Mouse (Mus musculus): ENCODE measurements around the gene Rgcc.
A peak's percentile ranks its signal among the peaks of the same experiment; 100 is the strongest.

Gene Rgcc

DNA sequence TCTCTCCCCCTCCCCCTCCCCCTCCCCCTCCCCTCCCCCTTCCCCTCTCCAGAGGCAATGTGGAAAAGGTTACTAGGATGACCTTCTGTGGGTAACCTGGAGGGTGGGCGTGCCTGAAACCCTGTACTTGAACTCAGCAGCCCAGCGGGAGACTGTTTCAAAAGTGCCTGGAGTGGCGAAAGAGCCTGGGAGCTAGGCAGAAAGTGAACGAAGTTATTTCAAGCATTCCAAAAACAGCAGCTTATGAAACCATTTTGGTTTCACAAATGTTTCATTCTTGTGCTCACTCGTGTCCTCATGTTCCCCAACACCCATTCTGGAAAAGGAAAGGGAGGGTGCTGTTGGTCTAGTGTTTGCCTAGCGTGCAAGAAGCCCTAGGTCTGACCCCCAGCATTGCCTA, 1.6 kb downstream of the Rgcc start:
- no peak for DNase-seq

DNA sequence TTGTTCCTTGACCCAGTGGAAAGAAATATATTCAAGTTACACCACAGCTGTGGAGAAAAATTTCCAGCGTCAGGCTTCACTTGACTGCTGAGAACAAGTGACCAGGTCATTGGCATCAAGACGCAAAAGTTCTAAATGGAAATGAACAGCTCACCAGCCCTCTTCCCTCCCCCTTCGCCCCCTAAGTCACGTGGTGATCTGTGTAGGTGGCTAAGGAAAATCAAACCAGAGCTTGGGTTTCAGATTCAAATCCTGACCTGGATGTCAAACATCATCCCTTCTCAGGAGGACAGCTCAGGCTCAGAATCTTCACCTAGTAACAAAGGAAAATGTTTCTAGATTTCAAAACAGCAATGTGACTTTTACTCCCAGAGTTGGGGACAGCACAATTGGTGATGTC, 2.2 kb downstream of the Rgcc start:
- DNase-seq, result no peak

DNA sequence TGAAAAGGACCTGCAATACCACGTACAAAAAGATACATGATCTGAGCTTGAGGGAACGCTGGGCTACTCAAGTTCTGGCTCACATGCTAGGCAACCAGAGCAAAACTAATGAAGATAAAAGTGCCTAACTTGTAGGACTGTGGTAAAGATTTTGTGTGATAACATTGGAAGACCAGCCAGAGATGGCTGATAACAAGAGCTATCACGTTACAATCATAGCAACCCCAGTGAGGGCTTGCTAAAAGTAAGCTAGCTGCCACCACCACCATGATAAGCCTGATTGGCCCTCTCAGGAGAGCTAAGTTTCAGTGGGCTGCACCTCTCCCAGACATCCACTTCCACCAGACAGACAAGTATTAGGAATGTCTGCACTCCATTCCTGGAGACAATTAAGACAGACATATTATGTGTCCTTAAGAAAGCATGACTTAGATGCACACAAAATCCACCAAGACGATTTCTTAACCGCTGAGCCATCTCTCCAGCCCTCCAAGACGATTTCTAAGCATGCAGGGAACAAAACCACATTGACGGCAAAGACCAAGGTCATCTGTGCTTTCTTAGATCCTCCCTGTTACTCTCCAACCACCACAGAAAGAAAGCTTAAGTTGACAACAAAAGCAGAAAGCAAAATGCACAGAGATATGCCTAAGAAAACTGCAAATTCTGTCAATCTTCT, 3.0 kb downstream of the Rgcc start:
- no peak for DNase-seq

DNA sequence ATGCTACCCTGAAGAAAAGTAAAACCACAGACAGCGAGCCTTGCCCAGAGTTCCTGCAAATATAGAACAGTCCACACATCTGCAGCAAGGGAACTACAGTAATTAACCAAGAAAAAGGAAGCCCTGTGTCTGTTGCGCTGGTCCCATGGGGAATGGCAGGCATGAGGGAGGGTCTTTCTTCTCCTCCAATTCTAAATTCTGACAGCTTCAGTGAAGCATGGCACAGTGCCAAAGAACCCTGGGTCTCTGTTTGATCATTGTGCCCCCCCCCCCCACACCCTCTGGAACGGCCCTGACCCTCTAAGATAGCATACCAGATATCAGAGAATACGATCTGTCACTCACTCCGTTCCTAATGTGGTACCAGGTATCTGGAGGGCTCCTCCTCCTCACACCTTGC, 4.6 kb downstream of the Rgcc start:
- DNase-seq, result no peak

DNA sequence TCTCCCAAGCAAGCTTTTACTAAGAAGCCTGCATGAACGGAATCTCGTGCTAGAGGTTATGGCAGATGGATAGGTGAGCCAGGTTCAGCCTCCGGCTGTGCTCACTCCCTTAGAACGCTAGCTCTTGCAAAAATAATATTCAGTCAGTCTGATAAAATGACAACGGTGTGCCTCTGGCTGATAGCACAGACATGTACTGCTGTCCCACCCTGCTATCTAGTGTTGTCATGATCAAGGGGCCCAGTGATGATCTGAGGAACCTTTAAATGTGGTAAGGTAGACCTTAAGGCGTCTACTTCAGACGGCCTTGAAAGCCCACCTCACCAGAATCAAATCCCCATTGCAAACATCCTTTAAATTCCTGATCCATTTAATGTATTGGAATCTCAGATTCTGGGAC, 5.2 kb downstream of the Rgcc start:
- DNase-seq, result no peak

DNA sequence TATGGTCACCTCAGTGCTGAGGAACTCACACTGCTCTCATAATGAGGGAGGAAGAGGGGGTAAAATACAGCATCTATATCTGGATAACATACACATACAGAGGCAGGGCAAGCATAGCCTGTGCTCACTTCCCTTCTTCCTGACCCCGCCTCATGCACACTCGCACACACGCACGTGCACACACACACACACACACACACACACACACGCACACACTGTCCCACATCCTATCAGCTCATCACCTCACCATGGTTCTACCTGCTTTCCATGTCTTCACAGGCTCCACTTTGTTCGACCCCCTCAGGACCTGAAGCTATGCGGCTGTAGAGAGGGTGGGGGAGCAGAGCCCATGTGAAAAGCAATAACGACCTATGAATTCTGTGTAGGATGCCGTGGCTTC, 5.9 kb downstream of the Rgcc start:
- DNase-seq, result no peak

DNA sequence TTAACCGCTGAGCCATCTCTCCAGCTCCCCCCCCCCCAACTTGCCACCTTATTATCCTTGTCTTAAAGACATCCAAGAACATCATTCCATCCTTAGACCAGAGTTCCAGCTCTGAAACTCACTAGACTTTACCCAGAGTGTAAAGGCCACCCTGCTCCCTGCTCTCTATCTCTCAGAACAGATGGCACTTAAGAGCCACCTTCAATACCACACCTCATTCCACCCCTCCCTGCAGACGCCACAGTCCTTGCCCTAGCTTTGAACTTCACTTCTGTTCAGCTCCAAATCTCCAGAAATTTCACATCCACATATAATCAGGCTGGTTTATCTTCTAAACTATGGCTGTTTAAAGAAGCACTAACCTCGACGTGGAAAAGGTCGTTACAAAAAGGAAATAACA, 6.5 kb downstream of the Rgcc start:
- DNase-seq, result no peak

DNA sequence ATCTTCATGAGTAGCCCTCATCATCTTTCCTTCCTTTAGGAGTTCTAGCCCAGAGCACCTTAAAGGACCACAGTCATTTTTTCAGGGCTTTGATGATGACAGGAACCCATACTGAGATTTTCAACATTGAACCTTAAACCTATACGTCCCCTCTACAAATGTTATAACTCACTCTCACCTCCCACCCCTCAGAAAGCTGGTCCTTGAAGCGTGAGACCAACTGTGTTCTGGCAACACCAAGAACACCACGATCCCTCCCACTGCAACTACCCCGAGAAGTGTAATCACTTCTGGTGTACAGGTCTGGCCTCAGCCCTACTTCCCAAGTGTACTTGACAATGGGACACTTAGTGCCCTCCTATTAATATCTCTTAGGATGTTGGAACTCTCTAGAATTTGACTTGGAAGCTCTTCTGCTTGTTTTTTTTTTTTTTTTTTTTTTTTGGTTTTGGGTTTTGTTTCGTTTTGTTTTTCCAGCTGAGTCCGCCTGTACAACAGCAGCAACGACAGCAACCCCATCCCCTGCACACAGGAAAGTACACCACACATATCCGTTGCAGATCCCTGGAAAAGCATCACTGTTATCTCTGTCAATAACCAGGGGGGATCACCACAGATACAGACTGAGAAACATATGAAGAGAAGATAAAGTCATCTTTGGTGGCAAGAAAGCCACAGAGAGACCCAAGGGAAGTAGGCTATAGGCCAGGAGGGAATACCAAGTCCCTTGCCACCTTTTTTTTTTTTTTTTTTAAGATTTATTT, 7.2 kb downstream of the Rgcc start:
- no peak for DNase-seq

DNA sequence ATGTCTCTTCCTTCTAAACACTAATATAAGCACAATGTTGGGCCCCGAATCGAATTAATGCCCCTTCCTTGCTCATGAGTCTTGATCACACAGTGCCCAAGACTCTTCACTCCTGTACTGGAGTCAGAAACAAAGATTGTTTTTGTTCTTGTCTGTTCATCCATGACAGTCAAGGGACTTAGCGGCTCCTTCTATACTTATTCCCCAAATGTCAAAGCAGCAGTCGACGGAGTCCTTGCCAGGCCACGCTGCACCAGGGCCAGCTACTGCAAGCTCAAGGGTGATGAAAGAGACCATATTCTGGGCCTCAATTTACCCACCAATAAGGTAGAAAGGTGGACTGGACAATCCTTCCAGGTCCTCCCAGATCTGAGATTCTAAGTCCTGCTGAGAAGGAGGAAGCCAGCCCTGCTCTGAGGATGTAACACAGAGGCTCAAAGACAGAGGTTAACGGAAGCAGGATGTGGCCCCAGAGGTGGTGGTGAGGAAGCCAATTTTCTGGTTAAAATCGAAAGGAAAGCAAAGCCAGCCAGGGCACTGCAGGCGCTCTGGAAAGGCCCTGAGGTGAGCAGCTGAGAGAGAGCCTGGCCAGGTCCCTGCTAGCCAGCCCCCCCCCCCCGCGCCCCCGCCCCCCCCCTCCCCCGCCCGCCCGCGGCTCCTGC, 8.2 kb downstream of the Rgcc start:
- peak; percentile 84 for DNase-seq

DNA sequence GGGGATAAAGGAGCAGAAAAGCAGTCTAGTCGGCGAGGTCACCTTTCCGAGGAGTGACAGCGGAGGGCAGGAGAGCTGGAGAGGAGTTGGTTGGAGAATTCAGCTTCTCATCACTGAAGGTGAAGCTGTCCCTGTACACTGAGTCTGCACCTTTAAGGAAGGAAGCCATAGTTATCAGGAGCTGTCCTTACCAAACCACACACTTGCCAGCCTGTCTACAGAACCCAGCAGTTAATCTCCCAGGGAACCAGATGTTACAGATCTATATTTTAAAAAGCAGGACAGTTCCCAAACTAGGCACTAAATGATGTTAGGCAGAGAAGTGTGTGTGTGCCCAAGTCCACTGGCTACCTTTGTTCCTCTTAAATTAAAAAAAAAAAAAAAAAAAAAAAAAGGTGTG, 9.8 kb downstream of the Rgcc start:
- no peak for DNase-seq

DNA sequence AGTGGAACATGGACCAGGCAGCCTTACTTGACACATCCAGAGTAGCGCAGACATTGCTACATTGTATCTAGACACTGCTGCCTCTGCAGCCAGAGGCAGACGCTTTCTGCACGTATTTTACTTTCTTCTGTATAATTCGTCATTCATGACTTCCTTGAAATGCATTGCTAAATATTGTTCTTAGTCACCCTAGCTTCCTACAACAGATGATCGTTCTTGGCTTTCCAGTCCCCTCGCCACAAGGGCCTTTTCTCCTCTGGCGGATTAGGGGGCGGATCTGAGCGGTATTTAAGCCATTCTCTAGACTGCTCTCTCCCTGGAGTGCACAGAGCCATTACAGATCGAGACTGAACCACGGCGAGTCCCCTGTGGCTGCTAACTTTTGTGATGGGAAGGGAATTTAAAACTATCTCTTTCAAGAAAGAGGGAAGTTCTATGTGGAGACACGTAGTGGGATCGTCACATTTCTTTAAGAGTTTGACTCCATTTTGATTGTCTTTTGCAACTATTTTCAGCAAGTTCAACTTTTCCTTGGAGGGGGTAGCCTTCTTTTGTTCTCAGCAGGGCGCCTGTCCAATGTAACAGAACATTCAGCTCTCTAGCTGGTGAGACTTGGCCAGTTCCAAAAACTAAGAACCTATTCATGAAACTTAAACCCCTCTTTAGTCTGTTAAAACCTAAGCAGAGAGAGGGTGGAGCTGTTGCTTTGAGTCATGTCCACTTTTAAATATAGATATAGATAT, 10.6 kb downstream of the Rgcc start:
- DNase-seq, result no peak

DNA sequence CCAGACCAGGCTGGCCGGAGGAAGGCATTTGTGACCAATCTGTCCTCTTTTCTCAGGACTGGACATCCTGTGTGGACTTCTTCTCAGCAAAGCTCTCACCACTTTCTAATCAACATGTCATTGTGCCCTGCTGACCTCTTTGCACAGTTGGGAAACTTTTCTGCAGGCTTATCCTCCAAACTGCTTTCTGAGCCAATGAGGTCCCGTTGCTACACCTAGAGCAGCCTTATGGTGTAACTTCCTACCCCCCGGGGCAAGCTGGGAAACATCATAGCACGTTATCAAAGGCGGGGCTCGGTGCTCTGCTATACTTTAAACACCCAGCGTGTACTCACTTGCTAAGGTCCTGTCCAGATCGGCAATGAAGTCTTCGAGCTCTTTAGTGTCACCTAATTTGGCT, 11.5 kb downstream of the Rgcc start:
- peak; percentile 53 for DNase-seq

DNA sequence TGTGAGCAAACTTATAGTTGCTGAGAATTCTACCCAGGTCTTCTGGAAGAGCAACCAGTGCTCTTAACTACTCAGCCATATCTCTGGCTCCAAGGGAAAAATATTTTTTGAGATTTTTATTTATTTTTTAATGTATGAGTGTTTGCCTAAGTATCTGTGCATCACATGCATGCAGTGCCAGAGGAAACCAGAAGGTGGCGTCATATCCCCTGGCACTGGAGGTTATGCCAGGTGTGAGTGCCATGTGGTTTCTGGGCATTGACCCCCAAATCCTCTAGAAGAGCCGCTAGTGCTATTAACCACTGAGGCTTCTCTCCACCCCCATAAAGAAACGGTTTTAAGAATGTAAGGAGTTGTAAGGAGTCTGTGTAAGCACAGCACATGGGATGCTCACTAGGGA, 13.2 kb downstream of the Rgcc start:
- peak; percentile 83 for DNase-seq

DNA sequence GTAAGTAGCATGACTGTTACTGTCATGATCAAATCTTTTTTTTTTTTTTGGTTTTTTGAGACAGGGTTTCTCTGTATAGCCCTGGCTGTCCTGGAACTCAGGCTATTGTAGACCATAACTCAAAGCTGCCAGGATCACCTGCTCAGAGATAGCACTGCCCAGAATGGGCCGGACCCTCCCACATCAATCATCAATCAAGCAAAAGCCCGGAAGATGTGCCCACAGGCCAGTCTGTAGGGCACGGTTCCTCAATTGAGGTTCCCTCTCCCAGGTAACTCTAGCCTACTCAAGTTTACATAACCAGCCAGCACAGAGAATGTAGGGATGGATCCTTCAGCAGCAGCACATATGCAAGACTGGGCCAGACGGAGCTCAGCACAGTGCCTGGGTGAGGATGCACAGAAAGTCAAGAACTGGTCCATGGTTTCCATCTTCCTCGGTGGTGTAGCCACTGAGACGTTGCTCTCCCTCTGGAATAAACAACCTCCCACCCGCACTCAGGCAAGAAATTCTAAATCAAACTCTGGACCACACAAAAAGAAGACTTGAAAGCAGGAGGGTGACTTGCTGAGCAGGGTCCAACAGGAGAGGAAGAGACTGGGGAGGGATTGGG, 14.1 kb downstream of the Rgcc start:
- DNase-seq, result no peak

DNA sequence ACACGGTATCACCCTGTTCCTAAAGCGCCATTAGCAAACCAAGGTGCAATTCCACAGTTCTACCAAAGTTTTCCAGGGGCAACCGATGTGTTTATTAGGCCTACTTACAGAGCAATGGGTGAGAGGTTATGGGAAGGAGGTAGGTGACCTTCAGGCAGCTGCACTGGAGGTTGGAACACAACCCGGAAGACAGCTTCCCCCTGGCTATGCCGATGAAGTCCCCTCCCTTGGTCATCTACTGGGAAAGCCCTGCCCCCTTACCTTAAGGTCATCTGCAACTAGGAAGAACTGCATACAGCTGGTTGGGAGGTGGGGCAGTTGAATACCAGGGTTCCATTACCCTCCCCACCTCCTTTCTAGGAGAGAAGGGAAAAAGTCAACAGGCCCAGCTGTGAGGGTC, 15.9 kb downstream of the Rgcc start:
- no peak for DNase-seq

DNA sequence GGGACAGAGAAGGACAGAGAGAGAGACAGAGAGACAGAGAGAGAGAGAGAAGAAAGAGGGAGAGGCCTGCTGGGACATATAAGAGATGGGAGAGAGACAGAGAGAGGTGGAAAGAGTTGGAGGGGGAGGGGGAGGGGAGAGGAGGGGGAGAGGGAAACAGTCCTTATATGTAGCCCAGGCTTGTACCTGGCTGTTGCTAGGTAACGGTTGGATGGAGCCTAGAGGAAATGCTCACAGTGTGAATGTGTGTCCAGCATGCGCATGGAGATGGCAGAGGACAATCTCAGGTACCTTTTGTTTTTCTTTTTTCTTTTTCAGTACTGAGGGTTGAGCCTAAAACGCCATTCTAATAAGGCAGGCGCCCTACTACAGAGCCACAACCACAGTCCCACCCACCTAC, 16.8 kb downstream of the Rgcc start:
- DNase-seq, result no peak

DNA sequence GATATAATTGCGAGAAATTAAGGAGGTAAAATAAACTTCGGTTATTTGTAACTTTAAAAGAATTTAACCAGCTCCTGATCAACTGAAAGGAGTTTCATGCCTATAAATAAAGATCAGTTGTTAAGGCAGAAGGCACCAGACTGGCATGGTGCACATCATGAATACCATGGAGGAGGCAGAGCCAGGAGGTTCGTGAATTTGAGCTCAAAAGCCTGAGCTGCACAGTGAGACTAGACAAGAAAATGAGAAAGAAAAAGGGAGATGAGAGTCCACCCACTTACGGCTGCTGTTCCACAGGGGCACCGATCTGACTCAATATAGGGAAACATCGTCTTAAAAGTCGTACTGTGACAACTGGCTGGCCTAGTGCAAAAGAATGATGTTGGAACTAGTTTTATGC, 17.5 kb downstream of the Rgcc start:
- DNase-seq, result no peak

DNA sequence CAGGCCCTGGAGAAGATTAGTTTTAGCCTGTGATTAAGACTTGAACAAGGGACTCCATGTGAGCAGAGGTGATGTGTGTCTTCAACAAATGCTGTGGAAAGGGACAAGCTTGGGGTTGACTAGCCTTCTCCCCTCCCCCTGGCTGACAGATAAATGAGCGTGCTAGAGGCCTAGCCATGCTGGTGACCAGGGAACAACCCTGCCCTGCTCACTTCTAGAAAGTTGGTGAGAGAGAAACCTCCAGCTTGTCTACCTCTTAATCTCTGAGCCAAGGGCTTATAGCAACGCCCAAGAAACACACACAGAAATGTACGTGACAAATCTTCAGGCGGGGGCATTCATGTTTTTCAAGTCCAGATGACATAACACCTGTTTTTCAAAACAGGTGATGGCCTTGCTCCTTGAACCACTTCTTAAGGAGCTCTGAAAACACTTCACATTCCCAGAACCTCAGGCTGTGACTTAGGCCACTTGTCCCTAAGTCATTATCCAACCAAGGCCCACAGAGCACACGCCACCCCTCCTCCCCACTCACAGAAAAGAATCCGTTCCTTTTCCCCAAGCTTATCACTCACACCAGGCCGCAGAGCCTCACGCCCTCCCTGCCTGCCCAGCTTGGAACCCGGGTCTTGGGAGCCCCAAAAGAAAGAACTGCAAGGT, 19.4 kb downstream of the Rgcc start:
- DNase-seq, result no peak

DNA sequence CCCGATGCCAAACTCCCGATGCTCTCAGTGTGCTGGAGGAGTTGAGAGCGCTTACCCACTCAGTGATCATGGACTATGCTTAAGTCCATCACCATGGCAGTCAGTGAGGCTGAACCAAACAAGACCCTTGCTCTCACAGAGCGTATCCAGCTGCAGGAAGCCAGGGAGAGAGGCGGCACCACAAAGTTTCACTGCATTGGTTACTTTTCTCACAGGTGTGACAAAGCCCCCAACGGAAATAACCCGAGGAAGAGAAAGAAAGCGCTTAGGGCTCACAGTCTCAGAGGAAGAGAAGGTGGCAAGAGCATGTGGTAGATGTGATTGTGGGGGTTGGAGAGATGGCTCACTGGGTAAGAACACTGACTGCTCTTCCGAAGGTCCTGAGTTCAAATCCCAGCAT, 21.0 kb downstream of the Rgcc start:
- DNase-seq, result peak; percentile 89

DNA sequence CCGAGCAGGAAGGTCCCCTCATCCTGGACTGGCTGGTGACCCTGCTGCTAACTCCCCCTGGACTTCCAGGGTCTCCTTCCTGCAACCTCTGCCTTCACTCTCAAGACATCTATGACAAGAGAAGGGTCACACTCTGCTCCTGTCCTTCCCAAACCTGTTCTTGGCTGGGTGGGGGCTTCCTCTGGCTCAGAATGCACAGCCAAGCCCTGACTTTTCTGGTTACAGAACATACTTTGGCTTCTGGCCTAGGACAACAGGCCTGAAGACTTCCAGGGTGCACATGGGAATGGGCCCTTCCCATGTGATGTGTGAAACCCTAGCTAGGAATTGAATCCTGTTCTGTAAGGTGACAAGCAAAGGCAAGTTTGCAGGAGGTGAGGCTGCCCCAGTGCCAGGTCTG, 22.0 kb downstream of the Rgcc start:
- DNase-seq, result no peak

DNA sequence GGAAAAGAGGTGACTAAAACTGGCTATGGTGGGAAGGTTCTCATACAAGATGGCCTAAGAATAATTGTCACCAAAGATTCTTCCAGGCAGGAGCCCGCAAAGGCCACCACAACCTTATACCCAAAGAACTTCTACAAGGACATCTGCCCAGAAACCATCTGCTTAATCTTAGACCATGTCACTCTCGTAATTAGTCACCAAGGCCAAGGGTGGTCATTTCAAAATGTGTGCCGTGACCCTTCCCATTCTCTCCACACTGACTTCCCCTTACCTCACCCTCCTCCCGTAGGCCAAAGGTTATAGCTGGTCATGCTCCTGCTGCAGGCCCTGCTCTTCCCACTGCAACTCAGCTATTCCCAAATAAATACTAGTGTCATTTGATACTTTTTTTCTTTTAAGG, 22.5 kb downstream of the Rgcc start:
- no peak for DNase-seq

DNA sequence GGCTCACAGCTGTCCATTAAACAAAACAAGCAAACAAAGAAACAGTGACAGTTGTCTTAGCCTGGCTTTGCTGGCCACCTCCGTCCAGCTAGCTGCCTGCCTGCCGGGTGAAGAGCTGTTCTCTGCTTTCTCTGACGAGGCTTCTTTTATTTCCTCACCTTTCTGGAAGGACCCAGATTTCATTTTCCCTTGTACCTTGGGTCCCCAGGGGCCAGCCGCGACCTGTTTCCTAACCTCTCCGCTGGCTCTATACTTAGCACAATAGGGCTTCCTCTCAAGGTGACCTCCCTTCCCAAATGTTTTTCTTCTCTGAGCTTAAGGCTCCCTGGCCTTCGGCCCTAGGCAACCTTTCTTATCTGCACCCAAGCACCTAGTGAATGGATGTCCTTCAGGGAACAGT, 23.5 kb downstream of the Rgcc start:
- DNase-seq, result no peak

Data from thymus, postnatal 14 days (tissue).